Mouse (Mus musculus) cortical plate, adult 2 months (tissue): ENCODE measurements at regions not wholly inside any gene's neighbourhood (a gene's known extent, or its start where the extent isn't known, plus 50 kb on each side); places are given as distances from the start of the nearest gene placed in this dataset.

Source experiments
- CTCF ChIP-seq: fragments of 200-500 bp; IDR thresholded peaks from 2 replicates; pipeline ENCODE4 v1.5.1; 2011; ENCODE audit warnings: mild to moderate bottlenecking, control low read depth, low read length; ENCODE audit not compliant: insufficient read depth; ENCODE audit errors: extremely low read depth
- POLR2A ChIP-seq: fragments of 200-500 bp; IDR thresholded peaks from 2 replicates; pipeline ENCODE4 v1.6.1; 2011; ENCODE audit warnings: mild to moderate bottlenecking, low read length, control low read depth; ENCODE audit not compliant: insufficient read depth; ENCODE audit errors: extremely low read depth

- no peak for TF ChIP-seq CTCF
- no peak for TF ChIP-seq POLR2A
These were observed 1183.3 kb downstream of the Hace1 start for GRCm38 (mm10) chr10:46760923-46761322.
